Mouse (Mus musculus): ENCODE results near the gene Tln2. TPM values are rescaled to one million over a fixed set of nuclear protein-coding genes. Genes with fewer than 3 reads are reported as not detected.

Tln2 gene
- polyA plus RNA-seq, 1 experiment from 2014 or later: 30.8 TPM

DNA sequence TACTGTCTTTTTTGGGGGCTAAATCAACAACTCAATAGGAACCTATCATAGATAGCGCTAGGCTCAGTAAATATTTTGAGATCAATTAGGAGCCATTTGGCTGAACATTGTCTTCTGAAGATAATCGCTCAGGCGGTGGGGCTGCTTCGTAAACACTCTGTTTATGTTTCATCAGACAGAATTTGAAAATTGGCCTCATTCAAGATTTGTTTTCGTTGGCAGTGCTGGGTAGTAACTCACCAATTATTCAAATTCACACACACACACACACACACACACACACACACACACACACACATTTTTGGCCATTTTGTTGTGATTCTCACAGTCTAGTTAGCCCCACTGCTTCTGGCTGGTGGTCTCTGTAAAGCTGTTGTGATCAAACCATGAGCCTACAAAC lies 12.9 kb downstream of the Tln2 start:
- ChIA-PET POLR2A (interaction anchor here (0.6 kb wide), 1 partner anchor 215 kb away, joined by 4 read pairs; no protein-coding TSS in a partner anchor), CTCF (no interaction called here)
- H3K27me3 ChIP-seq: no peaks in the 10 kb centered on the region
- in situ Hi-C loops (cut with MboI; ENCODE audit: low pct_unique_long_range_greater_than_20kb): no loop called here
- DNase-seq (ENCODE audit: low read depth, low spot score): no peak
- ATAC-seq: no peak
- no peak for TF ChIP-seq CTCF (IDR thresholded peaks at IDR 0.05)

GRCm38 (mm10) chr9:67545794-67546193 lies 13.7 kb downstream of the Tln2 start:
- no peaks in the 10 kb centered on the region for H3K27me3 ChIP-seq
- ATAC-seq (no peak), DNase-seq (ENCODE audit: low read depth, low spot score) (no peak)
- ChIA-PET POLR2A (no interaction called here), CTCF (no interaction called here)
- TF ChIP-seq CTCF (IDR thresholded peaks at IDR 0.05): no peak
- in situ Hi-C loops (cut with MboI; ENCODE audit: low pct_unique_long_range_greater_than_20kb): no loop called here

- in situ Hi-C loops (cut with MboI; ENCODE audit: low pct_unique_long_range_greater_than_20kb): no loop called here
- POLR2A ChIA-PET: no interaction called here
- ATAC-seq (no peak), DNase-seq (ENCODE audit: low read depth, low spot score) (no peak)
- TF ChIP-seq CTCF (IDR thresholded peaks at IDR 0.05): no peak
- CTCF ChIA-PET: interaction anchor here (0.9 kb wide), 1 partner anchor 36 kb away, joined by 3 read pairs; no protein-coding TSS in a partner anchor
- H3K27me3 ChIP-seq: no peaks in the 10 kb centered on the region
Observed at GRCm38 (mm10) chr9:67544783-67545182, 14.7 kb downstream of the Tln2 start.

GRCm38 (mm10) chr9:67541948-67542347 lies 17.6 kb downstream of the Tln2 start:
- CTCF ChIA-PET: interaction anchor here (1.3 kb wide), 1 partner anchor 113 kb away, joined by 3 read pairs; no protein-coding TSS in a partner anchor
- no peak for TF ChIP-seq CTCF (IDR thresholded peaks at IDR 0.05)
- in situ Hi-C loops (cut with MboI; ENCODE audit: low pct_unique_long_range_greater_than_20kb): no loop called here

DNA sequence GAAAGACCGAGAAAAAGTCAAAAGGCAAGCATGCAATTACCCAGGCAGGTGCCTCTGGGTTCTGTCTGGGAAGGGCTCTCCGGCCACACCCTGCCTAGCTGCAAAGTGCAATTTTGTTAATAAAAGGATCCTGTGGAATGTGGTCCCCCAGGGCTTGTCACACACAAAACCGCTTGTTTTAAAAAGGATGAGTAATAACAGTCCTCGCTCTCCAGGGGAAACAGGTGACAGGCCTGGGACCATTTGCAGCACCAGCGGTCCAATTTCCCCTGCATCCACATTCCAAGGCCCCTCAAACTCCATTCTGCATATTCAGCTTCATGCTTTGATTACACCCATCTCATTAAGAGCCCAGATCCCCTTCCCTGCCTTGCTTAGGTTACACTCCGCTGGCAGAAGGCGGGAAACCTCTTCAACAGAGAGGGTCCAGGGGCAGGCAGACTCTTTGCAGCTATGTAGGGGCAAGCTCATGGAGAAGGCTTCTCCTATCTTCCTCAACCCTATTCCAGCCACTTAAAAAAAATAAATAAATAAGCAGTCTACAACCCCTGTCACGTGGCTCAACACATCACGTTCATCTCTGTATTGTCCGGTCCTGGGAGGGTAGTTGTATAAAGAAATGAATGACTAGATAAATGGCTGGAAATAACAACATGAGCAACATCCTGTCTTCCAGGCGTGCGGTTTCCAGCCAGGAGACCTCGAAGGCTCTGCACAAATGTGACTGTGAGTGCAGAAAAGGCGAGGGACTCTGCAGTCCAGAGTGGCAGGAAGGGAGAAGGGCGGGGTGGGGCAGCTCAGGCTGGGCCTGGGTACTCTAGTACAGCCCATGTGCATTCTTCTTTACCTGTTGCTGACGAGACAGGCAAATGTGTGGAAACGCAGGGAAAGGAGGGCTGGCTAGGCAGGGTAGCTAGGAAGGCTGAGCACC lies 19.5 kb downstream of the Tln2 start:
- ATAC-seq: no peak
- in situ Hi-C loops (cut with MboI; ENCODE audit: low pct_unique_long_range_greater_than_20kb): no loop called here

More at GRCm38 (mm10) chr9:67541948-67542347, 17.6 kb downstream of the Tln2 start:
- DNase-seq (ENCODE audit: low read depth, low spot score) (no peak), ATAC-seq (no peak)
- POLR2A ChIA-PET: no interaction called here
- H3K27me3 ChIP-seq: no peaks in the 10 kb centered on the region

GRCm38 (mm10) chr9:67534420-67534819 lies 25.1 kb downstream of the Tln2 start:
- ATAC-seq (peak; percentile 49), DNase-seq (ENCODE audit: low read depth, low spot score) (peak; percentile 55)
- TF ChIP-seq CTCF (IDR thresholded peaks at IDR 0.05): no peak
- in situ Hi-C loops (cut with MboI; ENCODE audit: low pct_unique_long_range_greater_than_20kb): no loop called here
- ChIA-PET CTCF (no interaction called here), POLR2A (no interaction called here)
- H3K27me3 ChIP-seq: no peaks in the 10 kb centered on the region

More for the DNA sequence above, 19.5 kb downstream of the Tln2 start:
- H3K27me3 ChIP-seq: no peaks in the 10 kb centered on the region
- CTCF ChIA-PET: interaction anchor here (0.9 kb wide), 1 partner anchor 16 kb away, joined by 3 read pairs; no protein-coding TSS in a partner anchor
- no peak for DNase-seq (ENCODE audit: low read depth, low spot score)
- POLR2A ChIA-PET: no interaction called here
- no peak for TF ChIP-seq CTCF (IDR thresholded peaks at IDR 0.05)

- DNase-seq (ENCODE audit: low read depth, low spot score): peak; percentile 56
- ChIA-PET POLR2A (interaction anchor here (0.9 kb wide), 1 partner anchor 94 kb away, joined by 3 read pairs; no protein-coding TSS in a partner anchor), CTCF (interaction anchor here (1.0 to 1.3 kb wide), 2 partner anchors 17 to 217 kb away, joined by 3 read pairs; no protein-coding TSS in a partner anchor)
- H3K27me3 ChIP-seq: no peaks in the 10 kb centered on the region
- no peak for TF ChIP-seq CTCF (IDR thresholded peaks at IDR 0.05)
- ATAC-seq: peak; percentile 62
- in situ Hi-C loops (cut with MboI; ENCODE audit: low pct_unique_long_range_greater_than_20kb): no loop called here
Observed at GRCm38 (mm10) chr9:67533260-67533659, 26.2 kb downstream of the Tln2 start.

DNA sequence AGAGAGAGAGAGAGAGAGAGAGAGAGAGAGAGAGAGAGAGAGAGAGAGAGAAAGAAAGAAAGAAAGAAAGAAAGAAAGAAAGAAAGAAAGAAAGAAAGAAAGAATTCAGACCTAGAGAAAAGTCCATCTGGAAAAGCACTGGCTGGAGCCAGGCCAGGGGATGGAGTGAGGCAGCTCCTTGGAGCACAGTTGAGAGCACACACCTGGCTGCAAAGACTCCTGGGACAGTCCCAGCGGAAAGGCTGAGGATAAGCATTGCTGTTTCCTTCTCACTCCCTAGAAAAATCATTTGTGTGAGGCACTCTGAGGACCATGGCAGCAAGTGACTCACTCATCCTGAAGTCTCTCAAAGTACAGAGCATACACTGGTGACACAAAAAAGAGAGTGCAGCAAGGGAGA lies 26.9 kb downstream of the Tln2 start:
- no peak for TF ChIP-seq CTCF (IDR thresholded peaks at IDR 0.05)
- CTCF ChIA-PET: interaction anchor here (1.0 to 1.3 kb wide), 3 partner anchors 13 to 217 kb away, joined by 3 read pairs; no protein-coding TSS in a partner anchor
- in situ Hi-C loops (cut with MboI; ENCODE audit: low pct_unique_long_range_greater_than_20kb): no loop called here
- no peaks in the 10 kb centered on the region for H3K27me3 ChIP-seq
- no peak for DNase-seq (ENCODE audit: low read depth, low spot score)
- POLR2A ChIA-PET: interaction anchor here (0.6 to 0.9 kb wide), 2 partner anchors 94 to 150 kb away, joined by 3 to 6 read pairs; no protein-coding TSS in a partner anchor
- ATAC-seq: no peak

- no peak for TF ChIP-seq CTCF (IDR thresholded peaks at IDR 0.05)
- ATAC-seq: no peak
- no peak for DNase-seq (ENCODE audit: low read depth, low spot score)
- in situ Hi-C loops (cut with MboI; ENCODE audit: low pct_unique_long_range_greater_than_20kb): no loop called here
- ChIA-PET CTCF (no interaction called here), POLR2A (interaction anchor here (0.8 kb wide), 1 partner anchor 11 kb away, joined by 3 read pairs; no protein-coding TSS in a partner anchor)
- no peaks in the 10 kb centered on the region for H3K27me3 ChIP-seq
Observed at GRCm38 (mm10) chr9:67529600-67529999, 29.9 kb downstream of the Tln2 start.

DNA sequence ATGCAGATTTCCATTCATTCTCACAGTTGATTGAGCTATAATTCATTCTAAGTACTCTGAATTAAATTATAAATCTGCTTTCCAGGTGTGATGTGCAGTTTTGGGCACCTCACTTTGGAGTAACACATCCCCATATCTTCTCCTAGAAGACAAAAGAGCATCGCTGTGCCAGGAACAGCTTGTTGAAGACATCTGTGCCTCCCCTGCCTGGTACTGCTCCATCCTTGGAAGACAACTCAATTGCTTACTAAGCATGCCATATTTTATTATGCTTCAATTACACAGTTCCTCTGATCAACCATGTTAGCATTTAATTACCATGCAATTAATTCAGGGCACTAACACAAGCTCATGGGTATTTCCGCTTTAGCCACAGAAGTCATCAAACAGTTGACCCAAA lies 31.8 kb downstream of the Tln2 start:
- CTCF ChIA-PET: interaction anchor here (1.1 to 1.4 kb wide), 3 partner anchors 8 to 30 kb away, joined by 3 to 4 read pairs (median 4); no protein-coding TSS in a partner anchor
- no peak for TF ChIP-seq CTCF (IDR thresholded peaks at IDR 0.05)
- in situ Hi-C loops (cut with MboI; ENCODE audit: low pct_unique_long_range_greater_than_20kb): no loop called here
- DNase-seq (ENCODE audit: low read depth, low spot score): no peak
- POLR2A ChIA-PET: no interaction called here
- no peaks in the 10 kb centered on the region for H3K27me3 ChIP-seq
- no peak for ATAC-seq

GRCm38 (mm10) chr9:67521736-67522135 lies 37.8 kb downstream of the Tln2 start:
- ATAC-seq (no peak), DNase-seq (ENCODE audit: low read depth, low spot score) (no peak)
- in situ Hi-C loops (cut with MboI; ENCODE audit: low pct_unique_long_range_greater_than_20kb): no loop called here
- ChIA-PET CTCF (no interaction called here), POLR2A (no interaction called here)
- TF ChIP-seq CTCF (IDR thresholded peaks at IDR 0.05): no peak
- no peaks in the 10 kb centered on the region for H3K27me3 ChIP-seq

All from Patski (cell line).